Mouse (Mus musculus): Measurements from ENCODE around the gene Vps50. TPM values are rescaled to one million over a fixed set of nuclear protein-coding genes. Genes with fewer than 3 reads are reported as not detected.

Vps50 gene
- 32.9 and 33.0 TPM in 2 replicates for polyA plus RNA-seq (2016; fragmentation: Nextera tagmentation; extraction: Ambion mirVana)

GRCm38 (mm10) chr6:3498162-3498848 lies at the start of gene Vps50, which contains the start of gene Hepacam2:
TSS of gene Vps50 (plus strand) at chr6:3498382.
TSS of gene Hepacam2 (minus strand) at chr6:3498298.
- peak within 1 kb of the TSS; percentile 76 for H3K27ac ChIP-seq

GRCm38 (mm10) chr6:3454421-3454820 lies 43.8 kb upstream of the Vps50 start:
- Histone ChIP-seq H3K4me1 (peaks cover 2% of the 10 kb centered on the region; the same call in 1 of the 2 replicates), H3K27me3 (ENCODE audit: low read depth, poor library complexity, severe bottlenecking) (no peaks in the 10 kb centered on the region), H3K36me3 (no peaks in the 10 kb centered on the region), H3K4me3 (no peak overlapping the region), H3K27ac (no peak overlapping the region), H3K9me3 (replicated peaks) (no peaks in the 10 kb centered on the region)
- WGBS, result 50% methylated on average over 5 of the region's 5 CpGs
- no peak for DNase-seq (ENCODE audit: low spot score)

More at GRCm38 (mm10) chr6:3498162-3498848, at the start of gene Vps50, which contains the start of gene Hepacam2:
- 2% methylated on average over 28 of the region's 28 CpGs for WGBS
- Histone ChIP-seq H3K27me3 (ENCODE audit: low read depth, poor library complexity, severe bottlenecking) (no peaks in the 10 kb centered on the region), H3K36me3 (no peaks in the 10 kb centered on the region), H3K4me1 (peaks cover 4% of the 10 kb centered on the region; the same call in 1 of the 2 replicates), H3K9me3 (replicated peaks) (no peaks in the 10 kb centered on the region), H3K4me3 (peak within 1 kb of the TSS; percentile 67)
- DNase-seq (ENCODE audit: low spot score), result peak; percentile 84

GRCm38 (mm10) chr6:3455944-3456536 lies 42.1 kb upstream of the Vps50 start:
- H3K4me3 ChIP-seq, result no peak overlapping the region
- H3K27ac ChIP-seq, result no peak overlapping the region
- no peaks in the 10 kb centered on the region for H3K9me3 ChIP-seq (replicated peaks)
- peak; percentile 34 for DNase-seq (ENCODE audit: low spot score)
- H3K36me3 ChIP-seq, result no peaks in the 10 kb centered on the region
- H3K27me3 ChIP-seq (ENCODE audit: low read depth, poor library complexity, severe bottlenecking), result no peaks in the 10 kb centered on the region
- H3K4me1 ChIP-seq, result peaks cover 2% of the 10 kb centered on the region; the same call in 1 of the 2 replicates
- 68% methylated on average over 11 of the region's 11 CpGs for WGBS

GRCm38 (mm10) chr6:3463026-3463425 lies 35.2 kb upstream of the Vps50 start:
- no peaks in the 10 kb centered on the region for H3K27me3 ChIP-seq (ENCODE audit: low read depth, poor library complexity, severe bottlenecking)
- H3K27ac ChIP-seq, result no peak overlapping the region
- DNase-seq (ENCODE audit: low spot score), result no peak
- no peaks in the 10 kb centered on the region for H3K9me3 ChIP-seq (replicated peaks)
- no peaks in the 10 kb centered on the region for H3K36me3 ChIP-seq
- 72% methylated on average over 6 of the region's 6 CpGs for WGBS
- H3K4me1 ChIP-seq, result peaks cover 9% of the 10 kb centered on the region
- H3K4me3 ChIP-seq, result no peak overlapping the region

- no peaks in the 10 kb centered on the region for H3K36me3 ChIP-seq
- H3K27ac ChIP-seq, result no peak overlapping the region
- no peak overlapping the region for H3K4me3 ChIP-seq
- DNase-seq (ENCODE audit: low spot score), result no peak
- 83% methylated on average over 2 of the region's 2 CpGs for WGBS
- H3K27me3 ChIP-seq (ENCODE audit: low read depth, poor library complexity, severe bottlenecking), result no peaks in the 10 kb centered on the region
- H3K4me1 ChIP-seq, result peaks cover 9% of the 10 kb centered on the region
- no peaks in the 10 kb centered on the region for H3K9me3 ChIP-seq (replicated peaks)
These were observed 34.6 kb upstream of the Vps50 start for GRCm38 (mm10) chr6:3463594-3463993.

- Histone ChIP-seq H3K9me3 (replicated peaks) (no peaks in the 10 kb centered on the region), H3K27ac (no peak overlapping the region), H3K27me3 (ENCODE audit: low read depth, poor library complexity, severe bottlenecking) (no peaks in the 10 kb centered on the region), H3K36me3 (no peaks in the 10 kb centered on the region), H3K4me3 (no peak overlapping the region), H3K4me1 (no peaks in the 10 kb centered on the region)
- no peak for DNase-seq (ENCODE audit: low spot score)
- WGBS, result 61% methylated on average over 1 of the region's 1 CpGs
These were observed 29.6 kb upstream of the Vps50 start for GRCm38 (mm10) chr6:3468627-3469026.

- no peak for DNase-seq (ENCODE audit: low spot score)
- H3K4me3 ChIP-seq, result no peak overlapping the region
- no peaks in the 10 kb centered on the region for H3K36me3 ChIP-seq
- no peaks in the 10 kb centered on the region for H3K27me3 ChIP-seq (ENCODE audit: low read depth, poor library complexity, severe bottlenecking)
- no peak overlapping the region for H3K27ac ChIP-seq
- no peaks in the 10 kb centered on the region for H3K9me3 ChIP-seq (replicated peaks)
- 77% methylated on average over 2 of the region's 2 CpGs for WGBS
- no peaks in the 10 kb centered on the region for H3K4me1 ChIP-seq
These were observed 27.5 kb upstream of the Vps50 start for GRCm38 (mm10) chr6:3470706-3471105.

- H3K4me1 ChIP-seq, result no peaks in the 10 kb centered on the region
- no peak overlapping the region for H3K27ac ChIP-seq
- no peak overlapping the region for H3K4me3 ChIP-seq
- no peaks in the 10 kb centered on the region for H3K27me3 ChIP-seq (ENCODE audit: low read depth, poor library complexity, severe bottlenecking)
- WGBS, result 75% methylated on average over 2 of the region's 2 CpGs
- DNase-seq (ENCODE audit: low spot score), result no peak
- no peaks in the 10 kb centered on the region for H3K36me3 ChIP-seq
- no peaks in the 10 kb centered on the region for H3K9me3 ChIP-seq (replicated peaks)
These were observed 21.9 kb upstream of the Vps50 start for GRCm38 (mm10) chr6:3476299-3476698.

GRCm38 (mm10) chr6:3479853-3480252 lies 18.3 kb upstream of the Vps50 start:
- H3K27ac ChIP-seq, result no peak overlapping the region
- H3K4me1 ChIP-seq, result no peaks in the 10 kb centered on the region
- H3K27me3 ChIP-seq (ENCODE audit: low read depth, poor library complexity, severe bottlenecking), result no peaks in the 10 kb centered on the region
- DNase-seq (ENCODE audit: low spot score), result no peak
- WGBS, result 69% methylated on average over 5 of the region's 5 CpGs
- no peak overlapping the region for H3K4me3 ChIP-seq
- no peaks in the 10 kb centered on the region for H3K9me3 ChIP-seq (replicated peaks)
- no peaks in the 10 kb centered on the region for H3K36me3 ChIP-seq

GRCm38 (mm10) chr6:3481705-3482104 lies 16.5 kb upstream of the Vps50 start:
- no peak overlapping the region for H3K4me3 ChIP-seq
- no peaks in the 10 kb centered on the region for H3K4me1 ChIP-seq
- H3K27me3 ChIP-seq (ENCODE audit: low read depth, poor library complexity, severe bottlenecking), result no peaks in the 10 kb centered on the region
- DNase-seq (ENCODE audit: low spot score), result no peak
- no peak overlapping the region for H3K27ac ChIP-seq
- H3K36me3 ChIP-seq, result no peaks in the 10 kb centered on the region
- H3K9me3 ChIP-seq (replicated peaks), result no peaks in the 10 kb centered on the region
- 85% methylated on average over 3 of the region's 3 CpGs for WGBS

GRCm38 (mm10) chr6:3485133-3485532 lies 13.0 kb upstream of the Vps50 start:
- H3K4me1 ChIP-seq, result no peaks in the 10 kb centered on the region
- H3K27ac ChIP-seq, result no peak overlapping the region
- 89% methylated on average over 3 of the region's 3 CpGs for whole genome bisulfite sequencing
- DNase-seq (ENCODE audit: low spot score), result no peak
- no peaks in the 10 kb centered on the region for H3K36me3 ChIP-seq
- no peak overlapping the region for H3K4me3 ChIP-seq
- H3K27me3 ChIP-seq (ENCODE audit: low read depth, poor library complexity, severe bottlenecking), result no peaks in the 10 kb centered on the region
- H3K9me3 ChIP-seq (replicated peaks), result no peaks in the 10 kb centered on the region

- WGBS, result 94% methylated on average over 1 of the region's 1 CpGs
- Histone ChIP-seq H3K36me3 (no peaks in the 10 kb centered on the region), H3K27ac (no peak overlapping the region), H3K4me3 (no peak overlapping the region), H3K27me3 (ENCODE audit: low read depth, poor library complexity, severe bottlenecking) (no peaks in the 10 kb centered on the region), H3K9me3 (replicated peaks) (no peaks in the 10 kb centered on the region), H3K4me1 (no peaks in the 10 kb centered on the region)
- no peak for DNase-seq (ENCODE audit: low spot score)
These were observed 10.8 kb upstream of the Vps50 start for GRCm38 (mm10) chr6:3487355-3487754.

- WGBS, result 87% methylated on average over 5 of the region's 5 CpGs
- no peak for DNase-seq (ENCODE audit: low spot score)
- Histone ChIP-seq H3K9me3 (replicated peaks) (no peaks in the 10 kb centered on the region), H3K4me3 (no peak overlapping the region), H3K36me3 (no peaks in the 10 kb centered on the region), H3K27ac (no peak overlapping the region), H3K27me3 (ENCODE audit: low read depth, poor library complexity, severe bottlenecking) (no peaks in the 10 kb centered on the region), H3K4me1 (peaks cover 4% of the 10 kb centered on the region; the same call in 1 of the 2 replicates)
These were observed 3.9 kb upstream of the Vps50 start for GRCm38 (mm10) chr6:3494285-3494684.
